Mouse (Mus musculus) kidney, adult 2 months (tissue): ENCODE data around the gene Mcm3.

ENCODE experiments used
- CTCF ChIP-seq: fragments of 200-500 bp; conservative IDR thresholded peaks from 2 replicates; pipeline ENCODE4 v1.5.1; 2011; ENCODE audit warnings: low read depth, mild to moderate bottlenecking, control low read depth, low read length, moderate library complexity, mixed read lengths; ENCODE audit not compliant: insufficient read depth, insufficient read length
- POLR2A ChIP-seq: fragments of 200-500 bp; IDR thresholded peaks from one replicate; pipeline ENCODE4 v1.6.1; 2011; ENCODE audit warnings: low read depth, low read length, control low read depth

GRCm38 (mm10) chr1:20791414-20791813 is 28.7 kb downstream of the Mcm3 start:
- TF ChIP-seq POLR2A: no peak
- TF ChIP-seq CTCF: no peak
